Mouse (Mus musculus) embryonic facial prominence, embryonic 13.5 days (tissue): ENCODE results near the gene Bnip3. TPM values are rescaled to one million over a fixed set of nuclear protein-coding genes. Genes with fewer than 3 reads are reported as not detected.

Experiments
- ATAC-seq: fragments of 200-750 bp; cut with Nextera tagmentation; 2 replicates; pipeline ENCODE4 v1.8.0; 2017; ENCODE audit warnings: low read depth; ENCODE audit not compliant: insufficient number of reproducible peaks, insufficient read depth, low FRiP score, low TSS enrichment
- H3K27ac ChIP-seq: fragments of 300-500 bp; sonication (generic); 2 replicates; pipeline ENCODE4 v1.5.1; 2015; ENCODE audit warnings: moderate library complexity, mild to moderate bottlenecking, inconsistent platforms
- H3K27me3 ChIP-seq: fragments of 300-500 bp; sonication (generic); 2 replicates; pipeline ENCODE4 v1.6.1; 2015; ENCODE audit warnings: mild to moderate bottlenecking, inconsistent platforms
- H3K36me3 ChIP-seq: fragments of 300-500 bp; sonication (generic); 2 replicates; pipeline ENCODE4 v1.6.1; 2015; ENCODE audit warnings: mild to moderate bottlenecking, inconsistent platforms
- H3K4me1 ChIP-seq: fragments of 300-500 bp; sonication (generic); 2 replicates; pipeline ENCODE4 v1.6.1; 2015; ENCODE audit warnings: inconsistent platforms
- H3K4me2 ChIP-seq: fragments of 300-500 bp; sonication (generic); 2 replicates; pipeline ENCODE4 v1.6.1; 2015; ENCODE audit warnings: moderate library complexity, mild to moderate bottlenecking, inconsistent platforms
- H3K4me3 ChIP-seq: fragments of 300-500 bp; sonication (generic); 2 replicates; pipeline ENCODE4 v1.5.1; 2015; ENCODE audit warnings: mild to moderate bottlenecking, inconsistent platforms
- H3K9ac ChIP-seq: fragments of 300-500 bp; sonication (generic); 2 replicates; pipeline ENCODE4 v1.6.1; 2015; ENCODE audit warnings: mild to moderate bottlenecking, inconsistent platforms
- H3K9me3 ChIP-seq: fragments of 300-500 bp; sonication (generic); 2 replicates; pipeline ENCODE4 v1.6.1; 2016; ENCODE audit warnings: inconsistent platforms
- WGBS: fragments of 180-500 bp; shearing (Covaris S2); methylation state at CpG from one replicate; pipeline ENCODE4 v1.1.7; 2015; ENCODE audit warnings: mixed read lengths; 5-methylcytosine and 5-hydroxymethylcytosine counted together
- polyA plus RNA-seq: library from polyadenylated mRNA; unstranded; fragments of >200 nt; fragmentation: Nextera tagmentation; extraction: Ambion mirVana; gene quantifications from 2 replicates; pipeline ENCODE4 v1.2.1, GENCODE M21; 2015

Bnip3 gene
- 100.0 and 100 TPM in 2 replicates for polyA plus RNA-seq

- Histone ChIP-seq H3K4me2 (peak within 1 kb of the TSS; percentile 63), H3K4me3 (peak within 1 kb of the TSS; percentile 83), H3K27ac (peak within 1 kb of the TSS; percentile 80), H3K9ac (peak within 1 kb of the TSS; percentile 89), H3K36me3 (no peaks in the 10 kb centered on the region), H3K4me1 (peaks cover 32% of the 10 kb centered on the region), H3K9me3 (no peaks in the 10 kb centered on the region), H3K27me3 (no peaks in the 10 kb centered on the region)
- WGBS, result under 1% methylated on average over 61 of the region's 66 CpGs
- ATAC-seq, result peak; percentile 90
These were observed at the start of gene Bnip3 for GRCm38 (mm10) chr7:138909277-138910192. Gene Bnip3, minus strand, starts transcription at chr7:138909519.

GRCm38 (mm10) chr7:138957106-138957505 lies 47.8 kb upstream of the Bnip3 start:
- H3K4me3 ChIP-seq, result no peak overlapping the region
- no peaks in the 10 kb centered on the region for H3K27me3 ChIP-seq
- H3K9ac ChIP-seq, result no peak overlapping the region
- H3K4me1 ChIP-seq, result no peaks in the 10 kb centered on the region
- no peaks in the 10 kb centered on the region for H3K9me3 ChIP-seq
- no peak for ATAC-seq
- no peak overlapping the region for H3K27ac ChIP-seq
- H3K36me3 ChIP-seq, result no peaks in the 10 kb centered on the region
- H3K4me2 ChIP-seq, result no peak overlapping the region
- 76% methylated on average over 6 of the region's 6 CpGs for WGBS

GRCm38 (mm10) chr7:138955787-138956186 lies 46.5 kb upstream of the Bnip3 start:
- H3K36me3 ChIP-seq, result no peaks in the 10 kb centered on the region
- H3K4me1 ChIP-seq, result no peaks in the 10 kb centered on the region
- no peak overlapping the region for H3K4me3 ChIP-seq
- 74% methylated on average over 7 of the region's 7 CpGs for WGBS
- no peak overlapping the region for H3K4me2 ChIP-seq
- no peak overlapping the region for H3K9ac ChIP-seq
- H3K27me3 ChIP-seq, result no peaks in the 10 kb centered on the region
- no peak overlapping the region for H3K27ac ChIP-seq
- no peak for ATAC-seq
- no peaks in the 10 kb centered on the region for H3K9me3 ChIP-seq

GRCm38 (mm10) chr7:138948309-138948708 lies 39.0 kb upstream of the Bnip3 start:
- H3K36me3 ChIP-seq, result no peaks in the 10 kb centered on the region
- no peak overlapping the region for H3K4me3 ChIP-seq
- ATAC-seq, result no peak
- 72% methylated on average over 8 of the region's 8 CpGs for WGBS
- no peaks in the 10 kb centered on the region for H3K9me3 ChIP-seq
- H3K4me1 ChIP-seq, result no peaks in the 10 kb centered on the region
- peaks cover 26% of the 10 kb centered on the region for H3K27me3 ChIP-seq
- H3K27ac ChIP-seq, result no peak overlapping the region
- no peak overlapping the region for H3K4me2 ChIP-seq
- no peak overlapping the region for H3K9ac ChIP-seq

- Histone ChIP-seq H3K27me3 (peaks cover 32% of the 10 kb centered on the region), H3K9me3 (no peaks in the 10 kb centered on the region), H3K4me1 (no peaks in the 10 kb centered on the region), H3K4me3 (no peak overlapping the region), H3K4me2 (no peak overlapping the region), H3K27ac (no peak overlapping the region), H3K36me3 (no peaks in the 10 kb centered on the region), H3K9ac (no peak overlapping the region)
- 85% methylated on average over 8 of the region's 8 CpGs for WGBS
- no peak for ATAC-seq
These were observed 38.4 kb upstream of the Bnip3 start for GRCm38 (mm10) chr7:138947741-138948140.

- 51% methylated on average over 3 of the region's 3 CpGs for WGBS
- ATAC-seq, result no peak
- H3K4me3 ChIP-seq, result no peak overlapping the region
- no peaks in the 10 kb centered on the region for H3K36me3 ChIP-seq
- peaks cover 52% of the 10 kb centered on the region for H3K27me3 ChIP-seq
- no peaks in the 10 kb centered on the region for H3K9me3 ChIP-seq
- peaks cover 6% of the 10 kb centered on the region for H3K4me1 ChIP-seq
- H3K4me2 ChIP-seq, result no peak overlapping the region
- H3K9ac ChIP-seq, result no peak overlapping the region
- no peak overlapping the region for H3K27ac ChIP-seq
These were observed 36.3 kb upstream of the Bnip3 start for GRCm38 (mm10) chr7:138945668-138946067.

GRCm38 (mm10) chr7:138942301-138942700 lies 33.0 kb upstream of the Bnip3 start:
- H3K4me3 ChIP-seq, result no peak overlapping the region
- no peak for ATAC-seq
- H3K4me1 ChIP-seq, result peaks cover 12% of the 10 kb centered on the region
- 77% methylated on average over 1 of the region's 1 CpGs for WGBS
- H3K27me3 ChIP-seq, result peaks cover 85% of the 10 kb centered on the region
- no peak overlapping the region for H3K27ac ChIP-seq
- no peak overlapping the region for H3K9ac ChIP-seq
- H3K4me2 ChIP-seq, result no peak overlapping the region
- H3K36me3 ChIP-seq, result no peaks in the 10 kb centered on the region
- H3K9me3 ChIP-seq, result no peaks in the 10 kb centered on the region

- Histone ChIP-seq H3K9ac (no peak overlapping the region), H3K36me3 (no peaks in the 10 kb centered on the region), H3K27me3 (peaks cover 86% of the 10 kb centered on the region), H3K27ac (no peak overlapping the region), H3K4me3 (peak overlapping the region; percentile 49), H3K4me1 (peaks cover 12% of the 10 kb centered on the region), H3K9me3 (no peaks in the 10 kb centered on the region), H3K4me2 (peak overlapping the region; percentile 90)
- 24% methylated on average over 5 of the region's 5 CpGs for WGBS
- ATAC-seq, result no peak
These were observed 32.3 kb upstream of the Bnip3 start for GRCm38 (mm10) chr7:138941571-138941970.

GRCm38 (mm10) chr7:138940612-138941461 lies 31.5 kb upstream of the Bnip3 start, which contains the start of gene Jakmip3:
Gene Jakmip3, plus strand, starts transcription at chr7:138940730.
- Histone ChIP-seq H3K36me3 (no peaks in the 10 kb centered on the region), H3K9me3 (no peaks in the 10 kb centered on the region), H3K4me1 (peaks cover 12% of the 10 kb centered on the region), H3K9ac (peak within 1 kb of the TSS; percentile 64), H3K4me3 (peak within 1 kb of the TSS; percentile 49), H3K27me3 (peaks cover 86% of the 10 kb centered on the region), H3K27ac (no peak within 1 kb of the TSS), H3K4me2 (peak within 1 kb of the TSS; percentile 90)
- no peak for ATAC-seq
- under 1% methylated on average over 78 of the region's 78 CpGs for WGBS

- no peak overlapping the region for H3K27ac ChIP-seq
- H3K27me3 ChIP-seq, result peaks cover 81% of the 10 kb centered on the region
- 1% methylated on average over 17 of the region's 17 CpGs for WGBS
- no peaks in the 10 kb centered on the region for H3K36me3 ChIP-seq
- peaks cover 12% of the 10 kb centered on the region for H3K4me1 ChIP-seq
- H3K9me3 ChIP-seq, result no peaks in the 10 kb centered on the region
- H3K9ac ChIP-seq, result peak overlapping the region; percentile 64
- no peak for ATAC-seq
- peak overlapping the region; percentile 90 for H3K4me2 ChIP-seq
- peak overlapping the region; percentile 49 for H3K4me3 ChIP-seq
These were observed 30.9 kb upstream of the Bnip3 start for GRCm38 (mm10) chr7:138940256-138940611.

- Histone ChIP-seq H3K4me1 (peaks cover 12% of the 10 kb centered on the region), H3K27me3 (peaks cover 70% of the 10 kb centered on the region), H3K9ac (no peak overlapping the region), H3K4me2 (no peak overlapping the region), H3K4me3 (no peak overlapping the region), H3K9me3 (no peaks in the 10 kb centered on the region), H3K27ac (no peak overlapping the region), H3K36me3 (no peaks in the 10 kb centered on the region)
- 78% methylated on average over 7 of the region's 7 CpGs for WGBS
- ATAC-seq, result no peak
These were observed 29.7 kb upstream of the Bnip3 start for GRCm38 (mm10) chr7:138938991-138939390.
